Mouse (Mus musculus): ENCODE measurements at regions not wholly inside any gene's neighbourhood (a gene's known extent, or its start where the extent isn't known, plus 50 kb on each side); places are given as distances from the start of the nearest gene placed in this dataset.

DNA sequence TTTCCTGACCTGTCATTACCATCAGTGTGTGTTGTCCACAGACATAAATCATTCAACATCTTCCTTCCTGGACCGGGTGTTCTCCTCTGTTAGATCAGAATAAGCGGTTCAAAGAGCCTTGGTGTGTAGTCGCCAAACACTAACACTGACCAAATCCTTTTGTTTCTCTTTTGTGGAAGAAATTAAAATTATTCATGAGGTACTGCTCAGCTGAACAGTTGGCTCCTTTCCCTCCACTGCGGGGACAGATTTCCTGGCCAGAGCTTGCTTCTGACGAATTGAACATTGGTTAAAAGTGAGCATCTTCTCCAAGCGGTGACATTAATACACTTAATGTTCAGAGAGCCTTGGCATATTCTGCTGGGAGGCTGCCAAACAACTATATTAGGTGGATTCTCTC, 506.2 kb downstream of the 1810013L24Rik start:
- ATAC-seq (ENCODE audit: low FRiP score, low TSS enrichment): no peak
- Histone ChIP-seq H3K4me2 (replicated peaks; ENCODE audit: low read depth, low read length) (no peak overlapping the region), H3K9ac (replicated peaks; ENCODE audit: low read length) (no peak overlapping the region), H3K4me3 (ENCODE audit: low read length) (no peak overlapping the region), H3K36me3 (ENCODE audit: insufficient read depth, low read length) (no peaks in the 10 kb centered on the region), H3K4me1 (ENCODE audit: insufficient read depth, low read length) (no peaks in the 10 kb centered on the region), H3K27ac (ENCODE audit: low read length) (no peak overlapping the region), H3K27me3 (ENCODE audit: insufficient read depth, low read length) (no peaks in the 10 kb centered on the region), H3K9me3 (ENCODE audit: low read length) (no peaks in the 10 kb centered on the region)
- 71% methylated on average over 6 of the region's 6 CpGs for WGBS

DNA sequence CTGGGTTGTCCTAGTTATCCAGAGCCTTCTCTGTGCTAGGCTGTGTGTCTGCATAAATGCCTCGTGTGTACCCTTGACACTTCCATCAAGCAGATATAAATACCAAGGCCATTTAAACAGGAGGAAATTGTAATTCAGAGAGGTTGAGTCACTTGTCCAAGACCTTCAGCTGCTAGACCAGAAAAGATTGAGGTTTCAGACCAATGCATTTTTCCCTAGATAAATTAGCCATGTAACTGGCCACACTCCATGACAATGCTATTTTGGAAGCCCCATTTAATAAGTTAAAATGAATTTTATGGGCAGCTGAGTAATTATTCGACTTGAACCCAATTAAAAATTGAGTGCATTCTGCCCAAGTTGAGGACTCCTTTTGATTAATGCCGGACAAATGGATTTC, 509.6 kb downstream of the 1810013L24Rik start:
- whole genome bisulfite sequencing: 81% methylated on average over 3 of the region's 3 CpGs
- no peaks in the 10 kb centered on the region for H3K4me1 ChIP-seq (ENCODE audit: insufficient read depth, low read length)
- no peak for ATAC-seq (ENCODE audit: low FRiP score, low TSS enrichment)

DNA sequence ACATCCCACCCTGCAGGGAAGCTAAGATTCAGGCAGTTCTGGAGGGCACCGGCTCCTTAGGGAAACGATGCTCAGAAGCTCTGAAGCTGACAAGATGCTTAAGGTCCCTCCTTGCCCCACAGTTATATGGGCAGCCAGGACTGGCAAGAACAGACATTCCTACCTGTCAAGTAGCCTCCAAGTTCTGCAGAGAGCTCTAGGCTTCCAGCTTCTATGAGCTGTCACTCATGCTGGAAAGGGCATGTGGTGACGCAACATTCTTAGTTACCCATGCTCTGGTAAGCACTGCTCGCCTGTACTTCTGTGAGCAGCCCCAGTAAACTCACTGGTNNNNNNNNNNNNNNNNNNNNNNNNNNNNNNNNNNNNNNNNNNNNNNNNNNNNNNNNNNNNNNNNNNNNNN, 511.3 kb downstream of the 1810013L24Rik start:
- no peaks in the 10 kb centered on the region for H3K9me3 ChIP-seq (ENCODE audit: low read length)
- no peaks in the 10 kb centered on the region for H3K4me1 ChIP-seq (ENCODE audit: insufficient read depth, low read length)
- H3K4me3 ChIP-seq (ENCODE audit: low read length): no peak overlapping the region
- H3K9ac ChIP-seq (replicated peaks; ENCODE audit: low read length): no peak overlapping the region
- no peaks in the 10 kb centered on the region for H3K27me3 ChIP-seq (ENCODE audit: insufficient read depth, low read length)
- no peak overlapping the region for H3K4me2 ChIP-seq (replicated peaks; ENCODE audit: low read depth, low read length)
- ATAC-seq (ENCODE audit: low FRiP score, low TSS enrichment): no peak
- no peaks in the 10 kb centered on the region for H3K36me3 ChIP-seq (ENCODE audit: insufficient read depth, low read length)
- WGBS: 80% methylated on average over 4 of the region's 4 CpGs
- H3K27ac ChIP-seq (ENCODE audit: low read length): no peak overlapping the region

More for the DNA sequence above, 509.6 kb downstream of the 1810013L24Rik start:
- H3K27me3 ChIP-seq (ENCODE audit: insufficient read depth, low read length): no peaks in the 10 kb centered on the region
- no peaks in the 10 kb centered on the region for H3K9me3 ChIP-seq (ENCODE audit: low read length)
- H3K4me3 ChIP-seq (ENCODE audit: low read length): no peak overlapping the region
- no peak overlapping the region for H3K4me2 ChIP-seq (replicated peaks; ENCODE audit: low read depth, low read length)
- H3K27ac ChIP-seq (ENCODE audit: low read length): no peak overlapping the region
- H3K9ac ChIP-seq (replicated peaks; ENCODE audit: low read length): no peak overlapping the region
- no peaks in the 10 kb centered on the region for H3K36me3 ChIP-seq (ENCODE audit: insufficient read depth, low read length)

DNA sequence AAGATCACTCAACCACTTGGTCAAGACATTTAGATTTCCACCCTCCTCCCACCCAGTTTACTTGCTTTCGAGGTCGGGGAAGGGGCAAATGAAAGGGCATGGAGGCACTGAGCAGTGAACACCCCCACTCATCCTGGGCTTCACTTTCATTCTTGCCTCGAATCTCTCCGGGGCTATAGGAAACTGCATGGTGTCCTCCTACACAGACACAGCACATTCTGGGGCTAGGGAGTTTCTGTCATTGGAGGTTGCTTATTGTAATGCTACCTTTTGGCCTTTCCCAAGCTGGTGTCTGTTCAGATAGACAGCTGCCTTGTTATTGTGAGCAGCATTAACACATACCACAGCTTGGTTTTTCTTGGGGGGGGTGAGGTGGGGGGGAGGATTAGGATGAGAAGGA, 523.9 kb downstream of the 1810013L24Rik start:
- no peak overlapping the region for H3K27ac ChIP-seq (ENCODE audit: low read length)
- 38% methylated on average over 4 of the region's 4 CpGs for WGBS
- H3K4me3 ChIP-seq (ENCODE audit: low read length): no peak overlapping the region
- no peak overlapping the region for H3K4me2 ChIP-seq (replicated peaks; ENCODE audit: low read depth, low read length)
- H3K4me1 ChIP-seq (ENCODE audit: insufficient read depth, low read length): no peaks in the 10 kb centered on the region
- H3K36me3 ChIP-seq (ENCODE audit: insufficient read depth, low read length): no peaks in the 10 kb centered on the region
- peaks cover 3% of the 10 kb centered on the region; the same call in 1 of the 2 replicates for H3K9me3 ChIP-seq (ENCODE audit: low read length)
- ATAC-seq (ENCODE audit: low FRiP score, low TSS enrichment): no peak
- no peaks in the 10 kb centered on the region for H3K27me3 ChIP-seq (ENCODE audit: insufficient read depth, low read length)
- no peak overlapping the region for H3K9ac ChIP-seq (replicated peaks; ENCODE audit: low read length)

DNA sequence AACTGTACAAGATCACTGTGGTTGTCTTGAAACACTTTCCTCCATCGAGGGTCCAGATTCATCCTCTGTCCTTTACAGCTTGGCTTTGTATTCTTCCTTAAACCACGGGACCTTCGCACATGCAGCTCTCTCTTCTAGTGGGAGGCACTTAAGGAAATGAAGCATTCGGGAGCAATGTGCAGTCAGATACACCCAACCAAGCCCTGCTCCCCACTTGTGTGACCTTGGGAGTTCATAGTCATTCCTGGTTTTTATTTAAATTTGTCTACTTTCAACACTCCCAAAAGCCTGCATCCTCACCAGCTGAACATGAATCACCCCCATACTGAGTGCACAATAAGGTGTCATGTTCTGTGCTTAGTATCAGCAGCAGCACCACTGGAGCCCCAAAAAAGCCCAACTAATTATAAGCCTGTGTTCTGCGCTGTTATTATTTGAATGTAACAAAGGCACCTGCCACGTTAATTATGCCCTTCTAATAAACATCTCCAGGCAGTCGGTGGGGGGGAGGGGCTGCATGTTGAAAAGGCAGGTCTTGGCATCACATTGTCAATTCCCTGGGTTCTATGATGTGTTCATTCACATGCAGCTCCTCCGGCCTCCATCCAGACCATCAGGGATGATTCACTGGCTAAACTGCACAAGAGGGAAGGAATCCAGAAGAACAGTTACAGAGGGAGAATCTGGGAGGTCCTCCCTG, 524.6 kb downstream of the 1810013L24Rik start:
- Histone ChIP-seq H3K4me1 (ENCODE audit: insufficient read depth, low read length) (no peaks in the 10 kb centered on the region), H3K4me2 (replicated peaks; ENCODE audit: low read depth, low read length) (no peak overlapping the region), H3K4me3 (ENCODE audit: low read length) (no peak overlapping the region), H3K27me3 (ENCODE audit: insufficient read depth, low read length) (no peaks in the 10 kb centered on the region), H3K27ac (ENCODE audit: low read length) (no peak overlapping the region), H3K9me3 (ENCODE audit: low read length) (peaks cover 3% of the 10 kb centered on the region; the same call in 1 of the 2 replicates), H3K36me3 (ENCODE audit: insufficient read depth, low read length) (no peaks in the 10 kb centered on the region), H3K9ac (replicated peaks; ENCODE audit: low read length) (no peak overlapping the region)
- no peak for ATAC-seq (ENCODE audit: low FRiP score, low TSS enrichment)
- 77% methylated on average over 8 of the region's 8 CpGs for WGBS

DNA sequence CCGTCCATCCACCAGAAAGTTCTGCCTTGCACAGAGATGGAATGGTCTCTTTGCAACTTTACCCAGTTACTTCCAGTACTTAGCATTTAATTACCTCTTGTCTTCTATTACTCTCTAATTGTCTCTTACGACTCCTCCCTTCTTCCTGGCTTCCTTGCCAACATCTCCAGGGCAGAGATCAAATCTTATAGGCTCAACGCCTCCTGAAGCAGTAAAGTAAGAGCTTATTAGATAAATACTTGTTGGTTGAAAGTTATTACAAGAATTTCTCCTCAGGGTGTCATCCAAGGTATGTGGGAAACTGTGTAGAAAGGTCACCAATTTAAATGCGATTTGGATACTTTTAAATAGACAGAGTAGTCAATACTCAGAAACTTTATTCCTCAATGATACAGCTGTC, 528.8 kb downstream of the 1810013L24Rik start:
- Histone ChIP-seq H3K4me1 (ENCODE audit: insufficient read depth, low read length) (no peaks in the 10 kb centered on the region), H3K9ac (replicated peaks; ENCODE audit: low read length) (no peak overlapping the region), H3K27me3 (ENCODE audit: insufficient read depth, low read length) (no peaks in the 10 kb centered on the region), H3K27ac (ENCODE audit: low read length) (no peak overlapping the region), H3K9me3 (ENCODE audit: low read length) (peaks cover 3% of the 10 kb centered on the region; the same call in 1 of the 2 replicates), H3K4me2 (replicated peaks; ENCODE audit: low read depth, low read length) (no peak overlapping the region), H3K36me3 (ENCODE audit: insufficient read depth, low read length) (no peaks in the 10 kb centered on the region), H3K4me3 (ENCODE audit: low read length) (no peak overlapping the region)
- 52% methylated on average over 4 of the region's 4 CpGs for WGBS
- no peak for ATAC-seq (ENCODE audit: low FRiP score, low TSS enrichment)

DNA sequence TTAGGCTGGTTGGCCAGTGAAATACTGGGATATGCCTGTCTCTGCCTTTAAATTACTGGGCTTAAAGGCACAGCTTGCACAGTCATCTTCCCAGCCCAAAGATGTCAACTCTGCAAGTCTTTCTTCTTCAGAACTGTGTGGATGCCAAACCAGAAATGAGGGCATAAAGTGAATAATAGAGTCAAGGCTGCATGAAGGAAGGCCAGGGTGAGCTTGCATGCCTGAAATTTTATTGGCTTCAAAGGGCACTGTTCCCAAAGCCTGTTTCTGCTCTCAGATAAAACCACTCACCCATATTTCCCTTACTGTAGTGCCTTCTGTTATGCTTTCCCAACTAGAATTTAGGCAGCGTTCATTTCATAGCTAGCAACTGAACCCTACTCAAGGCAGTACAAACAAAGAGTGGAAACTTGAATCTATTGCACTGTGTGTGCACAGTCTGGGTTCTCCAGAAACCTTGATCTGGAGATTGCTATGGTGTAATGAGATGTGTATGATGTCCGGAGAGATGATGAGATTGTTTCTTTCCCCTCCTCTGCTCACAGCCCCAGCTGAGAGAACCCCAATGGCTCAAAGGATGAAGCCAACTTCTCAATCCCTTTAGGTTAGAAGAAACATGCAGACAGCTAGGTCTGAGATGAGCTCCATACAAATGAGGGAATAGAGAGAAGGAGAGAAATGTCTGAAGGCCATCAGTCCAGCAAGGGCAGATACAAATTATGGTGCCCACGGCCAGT, 529.7 kb downstream of the 1810013L24Rik start:
- ATAC-seq (ENCODE audit: low FRiP score, low TSS enrichment): no peak
- Histone ChIP-seq H3K36me3 (ENCODE audit: insufficient read depth, low read length) (no peaks in the 10 kb centered on the region), H3K4me3 (ENCODE audit: low read length) (no peak overlapping the region), H3K9ac (replicated peaks; ENCODE audit: low read length) (no peak overlapping the region), H3K4me2 (replicated peaks; ENCODE audit: low read depth, low read length) (no peak overlapping the region), H3K27ac (ENCODE audit: low read length) (no peak overlapping the region), H3K9me3 (ENCODE audit: low read length) (peaks cover 3% of the 10 kb centered on the region; the same call in 1 of the 2 replicates), H3K4me1 (ENCODE audit: insufficient read depth, low read length) (no peaks in the 10 kb centered on the region), H3K27me3 (ENCODE audit: insufficient read depth, low read length) (no peaks in the 10 kb centered on the region)
- 86% methylated on average over 3 of the region's 3 CpGs for WGBS

DNA sequence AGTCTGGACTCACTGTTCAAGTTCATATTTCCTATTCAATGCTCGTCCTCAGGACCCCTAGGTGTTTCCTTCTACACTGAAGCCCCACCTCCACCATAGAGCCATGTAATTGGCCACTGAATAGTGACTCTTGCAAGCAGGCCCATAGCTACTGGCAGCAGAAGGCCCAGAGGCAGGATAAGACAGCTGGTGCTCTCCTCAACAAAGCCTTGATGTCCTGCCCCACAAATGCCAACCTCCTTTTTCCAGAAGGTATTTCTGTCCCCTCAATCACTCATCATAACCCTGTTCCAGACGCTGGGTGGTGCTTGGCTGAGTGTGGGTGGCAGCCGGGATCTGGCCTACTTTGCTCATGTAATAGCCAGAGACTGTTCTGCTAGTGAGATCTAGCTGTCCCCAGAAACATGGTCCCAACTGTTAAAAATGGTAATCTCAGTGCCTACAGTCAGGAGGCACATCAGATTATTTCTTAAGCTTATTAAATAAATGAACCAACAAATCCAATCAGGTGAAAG, 530.9 kb downstream of the 1810013L24Rik start:
- no peak overlapping the region for H3K27ac ChIP-seq (ENCODE audit: low read length)
- no peak for ATAC-seq (ENCODE audit: low FRiP score, low TSS enrichment)
- no peaks in the 10 kb centered on the region for H3K4me1 ChIP-seq (ENCODE audit: insufficient read depth, low read length)
- H3K36me3 ChIP-seq (ENCODE audit: insufficient read depth, low read length): no peaks in the 10 kb centered on the region
- no peak overlapping the region for H3K9ac ChIP-seq (replicated peaks; ENCODE audit: low read length)
- WGBS: 78% methylated on average over 3 of the region's 3 CpGs
- no peaks in the 10 kb centered on the region for H3K27me3 ChIP-seq (ENCODE audit: insufficient read depth, low read length)
- no peak overlapping the region for H3K4me2 ChIP-seq (replicated peaks; ENCODE audit: low read depth, low read length)
- peaks cover 3% of the 10 kb centered on the region; the same call in 1 of the 2 replicates for H3K9me3 ChIP-seq (ENCODE audit: low read length)
- no peak overlapping the region for H3K4me3 ChIP-seq (ENCODE audit: low read length)

DNA sequence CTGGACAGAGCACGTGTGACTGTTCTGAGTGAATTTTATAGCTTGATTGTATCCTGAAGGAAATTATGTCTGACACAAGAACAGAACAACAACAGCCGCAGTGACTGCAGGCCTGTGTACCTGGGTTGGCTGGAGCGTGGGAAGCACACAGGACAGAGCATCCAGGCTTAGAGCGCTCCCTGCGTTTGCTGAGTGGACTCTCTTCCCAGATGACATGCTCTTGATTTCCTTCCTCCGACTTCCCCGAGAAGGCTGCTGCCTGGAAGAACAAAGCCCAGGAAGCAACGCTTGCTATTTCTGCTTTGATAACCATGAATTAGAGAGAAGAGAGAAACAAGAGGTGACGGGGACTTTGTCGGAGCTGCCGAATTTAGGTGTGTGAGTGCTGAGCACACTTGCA, 532.2 kb downstream of the 1810013L24Rik start:
- no peak overlapping the region for H3K4me3 ChIP-seq (ENCODE audit: low read length)
- no peak overlapping the region for H3K9ac ChIP-seq (replicated peaks; ENCODE audit: low read length)
- 24% methylated on average over 11 of the region's 11 CpGs for WGBS

DNA sequence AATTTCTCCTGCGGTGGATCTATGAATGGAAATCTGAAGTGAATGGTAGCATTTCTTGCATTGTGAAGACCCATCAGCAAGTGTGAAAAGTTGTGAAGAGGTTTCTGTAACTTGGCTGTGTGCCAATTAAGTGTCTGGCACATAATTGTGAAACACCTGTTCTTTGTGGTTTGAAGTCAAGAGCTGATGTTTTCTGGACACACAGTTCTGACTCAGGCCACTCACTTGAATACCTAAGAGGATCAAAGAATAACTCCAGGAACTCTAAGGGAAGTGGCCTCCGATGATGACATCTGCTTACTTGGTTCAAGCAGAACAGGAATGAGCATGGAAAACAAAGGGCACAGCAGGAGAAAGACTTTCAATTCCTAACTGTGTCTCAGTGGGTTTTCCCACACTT, 534.2 kb downstream of the 1810013L24Rik start:
- Histone ChIP-seq H3K27me3 (ENCODE audit: insufficient read depth, low read length) (no peaks in the 10 kb centered on the region), H3K9me3 (ENCODE audit: low read length) (no peaks in the 10 kb centered on the region), H3K4me3 (ENCODE audit: low read length) (no peak overlapping the region), H3K4me2 (replicated peaks; ENCODE audit: low read depth, low read length) (no peak overlapping the region), H3K27ac (ENCODE audit: low read length) (no peak overlapping the region), H3K9ac (replicated peaks; ENCODE audit: low read length) (no peak overlapping the region), H3K36me3 (ENCODE audit: insufficient read depth, low read length) (no peaks in the 10 kb centered on the region), H3K4me1 (ENCODE audit: insufficient read depth, low read length) (no peaks in the 10 kb centered on the region)
- ATAC-seq (ENCODE audit: low FRiP score, low TSS enrichment): no peak
- WGBS: 31% methylated on average over 2 of the region's 2 CpGs

More for the DNA sequence above, 532.2 kb downstream of the 1810013L24Rik start:
- H3K27ac ChIP-seq (ENCODE audit: low read length): no peak overlapping the region
- ATAC-seq (ENCODE audit: low FRiP score, low TSS enrichment): no peak
- peaks cover 3% of the 10 kb centered on the region; the same call in 1 of the 2 replicates for H3K9me3 ChIP-seq (ENCODE audit: low read length)
- no peak overlapping the region for H3K4me2 ChIP-seq (replicated peaks; ENCODE audit: low read depth, low read length)
- H3K36me3 ChIP-seq (ENCODE audit: insufficient read depth, low read length): no peaks in the 10 kb centered on the region
- H3K4me1 ChIP-seq (ENCODE audit: insufficient read depth, low read length): no peaks in the 10 kb centered on the region
- H3K27me3 ChIP-seq (ENCODE audit: insufficient read depth, low read length): no peaks in the 10 kb centered on the region
